Mouse (Mus musculus): ENCODE data around the gene Gm20696.

Gm20696 gene

GRCm38 (mm10) chr6:99377716-99378115 is 288.9 kb downstream of the Gm20696 start:
- DNase-seq, result no peak

- DNase-seq, result peak; percentile 11
These were observed 289.5 kb downstream of the Gm20696 start for GRCm38 (mm10) chr6:99377131-99377530.

GRCm38 (mm10) chr6:99376721-99377120 is 289.9 kb downstream of the Gm20696 start:
- DNase-seq, result no peak

- no peak for DNase-seq
These were observed 290.7 kb downstream of the Gm20696 start for GRCm38 (mm10) chr6:99375865-99376264.

GRCm38 (mm10) chr6:99375376-99375775 is 291.2 kb downstream of the Gm20696 start:
- no peak for DNase-seq

GRCm38 (mm10) chr6:99374448-99375271 is 291.9 kb downstream of the Gm20696 start:
- DNase-seq, result no peak

- no peak for DNase-seq
These were observed 294.2 kb downstream of the Gm20696 start for GRCm38 (mm10) chr6:99372427-99372826.

- DNase-seq, result no peak
These were observed 294.6 kb downstream of the Gm20696 start for GRCm38 (mm10) chr6:99372016-99372415.

GRCm38 (mm10) chr6:99369931-99370330 is 296.7 kb downstream of the Gm20696 start:
- DNase-seq, result no peak

GRCm38 (mm10) chr6:99369156-99369555 is 297.4 kb downstream of the Gm20696 start:
- DNase-seq, result no peak

GRCm38 (mm10) chr6:99368118-99368753 is 298.4 kb downstream of the Gm20696 start:
- no peak for DNase-seq

- DNase-seq, result no peak
These were observed 302.1 kb downstream of the Gm20696 start for GRCm38 (mm10) chr6:99364545-99364944.

GRCm38 (mm10) chr6:99360581-99360980 is 306.0 kb downstream of the Gm20696 start:
- no peak for DNase-seq

- DNase-seq, result no peak
These were observed 306.7 kb downstream of the Gm20696 start for GRCm38 (mm10) chr6:99359765-99360499.

- DNase-seq, result no peak
These were observed 307.4 kb downstream of the Gm20696 start for GRCm38 (mm10) chr6:99359036-99359698.

- no peak for DNase-seq
These were observed 308.7 kb downstream of the Gm20696 start for GRCm38 (mm10) chr6:99357931-99358330.

- no peak for DNase-seq
These were observed 312.3 kb downstream of the Gm20696 start for GRCm38 (mm10) chr6:99354338-99354737.

GRCm38 (mm10) chr6:99353441-99353840 is 313.2 kb downstream of the Gm20696 start:
- no peak for DNase-seq

- no peak for DNase-seq
These were observed 316.0 kb downstream of the Gm20696 start for GRCm38 (mm10) chr6:99350566-99350965.

GRCm38 (mm10) chr6:99350156-99350555 is 316.4 kb downstream of the Gm20696 start:
- DNase-seq, result no peak

- DNase-seq, result no peak
These were observed 318.8 kb downstream of the Gm20696 start for GRCm38 (mm10) chr6:99347836-99348235.

- no peak for DNase-seq
These were observed 321.6 kb downstream of the Gm20696 start for GRCm38 (mm10) chr6:99344966-99345365.

- no peak for DNase-seq
These were observed 322.2 kb downstream of the Gm20696 start for GRCm38 (mm10) chr6:99344357-99344756.

Data from cerebellum, adult 8-10 months (tissue).